25 mouse cellular contexts compared by ENCODE assay signal in genomic region chr19:60334521-60334920, GRCm38 (mm10).
DNase-seq lines count a peak whose midpoint lies in the region; ATAC-seq and TF ChIP-seq lines count a peak whose summit lies in the region.
"Had no signal": no experiment of that assay in that cellular context is flagged by ENCODE, and none has a peak within 500 bp of the region (broad histone marks: within the 10 kb centered on the region; RNA-seq: fewer than 3 reads in every experiment).

No protein-coding gene starts in this region.

- DNase-seq in kidney, postnatal 14 days = peak; percentile 5
- no peak for DNase-seq in kidney, adult 11 months
- DNase-seq in embryo, embryonic 11 days = peak; percentile 43
- peak; percentile 72 for DNase-seq in hindlimb bud, embryonic 11.5 days (ENCODE audit: extremely low spot score, low read depth, low spot score)
- no peak for DNase-seq in forebrain, postnatal 0 days
- no peak for DNase-seq in lung, postnatal 36 days
- DNase-seq: adrenal gland, adult 2 months; adrenal gland, postnatal 36 days; B cell, adult 2 months; cerebellum, adult 2 months; cerebellum, postnatal 14 days; gastrocnemius, postnatal 10 days; layer of hippocampus, postnatal 36 days; left cerebral cortex, postnatal 4 days; lung, embryonic 14.5 days; lung, postnatal 14 days; thymus, postnatal 4 days had no signal

- H3K27ac ChIP-seq in forebrain, postnatal 0 days (ENCODE audit: low read depth, low read length) = no peak overlapping the region
- H3K27ac ChIP-seq: heart, embryonic 15.5 days; hindbrain, embryonic 12.5 days; liver, embryonic 15.5 days had no signal

- no peaks in the 10 kb centered on the region for H3K27me3 ChIP-seq in forebrain, postnatal 0 days (ENCODE audit: insufficient read depth, low read length)
- H3K27me3 ChIP-seq: heart, embryonic 15.5 days; hindbrain, embryonic 12.5 days; liver, embryonic 15.5 days had no signal

- H3K9ac ChIP-seq in forebrain, postnatal 0 days = no peak overlapping the region
- H3K9ac ChIP-seq: heart, embryonic 15.5 days; hindbrain, embryonic 12.5 days; liver, embryonic 15.5 days; lung, embryonic 14.5 days had no signal

- no peak for TF ChIP-seq CTCF in forebrain, postnatal 0 days (IDR thresholded peaks at IDR 0.05; ENCODE audit: low read depth)

- no peak overlapping the region for H3K4me3 ChIP-seq in forebrain, postnatal 0 days (ENCODE audit: low read depth, low read length)
- H3K4me3 ChIP-seq: erythroblast, embryonic 14.5 days; heart, embryonic 15.5 days; hindbrain, embryonic 12.5 days; liver, embryonic 15.5 days had no signal

- WGBS in forebrain, postnatal 0 days = 42% methylated on average over 7 of the region's 7 CpGs

- no peaks in the 10 kb centered on the region for H3K36me3 ChIP-seq in forebrain, postnatal 0 days (ENCODE audit: insufficient read depth)
- H3K36me3 ChIP-seq: heart, embryonic 15.5 days; hindbrain, embryonic 12.5 days; liver, embryonic 15.5 days had no signal

- no peaks in the 10 kb centered on the region for H3K9me3 ChIP-seq in forebrain, postnatal 0 days (ENCODE audit: low read length)
- H3K9me3 ChIP-seq: heart, embryonic 15.5 days; hindbrain, embryonic 12.5 days; liver, embryonic 15.5 days had no signal

- H3K4me2 ChIP-seq in forebrain, postnatal 0 days (ENCODE audit: low read depth) = no peak overlapping the region
- H3K4me2 ChIP-seq: heart, embryonic 15.5 days; hindbrain, embryonic 12.5 days; liver, embryonic 15.5 days; lung, embryonic 14.5 days; midbrain, embryonic 11.5 days had no signal

- ATAC-seq in forebrain, postnatal 0 days = no peak
- ATAC-seq: activated CD4-positive, CD25-positive, alpha-beta regulatory T cell, adult 4 months; forebrain, embryonic 16.5 days; intestine, postnatal 0 days had no signal

- H3K4me1 ChIP-seq in forebrain, postnatal 0 days (ENCODE audit: insufficient read depth) = no peaks in the 10 kb centered on the region
- H3K4me1 ChIP-seq: heart, embryonic 15.5 days; hindbrain, embryonic 12.5 days; liver, embryonic 15.5 days had no signal

Comparison
In these comparisons a context has a peak if more than half of its experiments do, and no peak if none do; other contexts are left out.
1. DNase-seq: peak in kidney, postnatal 14 days (single experiment), embryo, embryonic 11 days (single experiment) and hindlimb bud, embryonic 11.5 days (single experiment); none in kidney, adult 11 months (single experiment), forebrain, postnatal 0 days (single experiment) and lung, postnatal 36 days (single experiment).